8 mouse cellular contexts compared by ENCODE assay signal in the genomic region with DNA sequence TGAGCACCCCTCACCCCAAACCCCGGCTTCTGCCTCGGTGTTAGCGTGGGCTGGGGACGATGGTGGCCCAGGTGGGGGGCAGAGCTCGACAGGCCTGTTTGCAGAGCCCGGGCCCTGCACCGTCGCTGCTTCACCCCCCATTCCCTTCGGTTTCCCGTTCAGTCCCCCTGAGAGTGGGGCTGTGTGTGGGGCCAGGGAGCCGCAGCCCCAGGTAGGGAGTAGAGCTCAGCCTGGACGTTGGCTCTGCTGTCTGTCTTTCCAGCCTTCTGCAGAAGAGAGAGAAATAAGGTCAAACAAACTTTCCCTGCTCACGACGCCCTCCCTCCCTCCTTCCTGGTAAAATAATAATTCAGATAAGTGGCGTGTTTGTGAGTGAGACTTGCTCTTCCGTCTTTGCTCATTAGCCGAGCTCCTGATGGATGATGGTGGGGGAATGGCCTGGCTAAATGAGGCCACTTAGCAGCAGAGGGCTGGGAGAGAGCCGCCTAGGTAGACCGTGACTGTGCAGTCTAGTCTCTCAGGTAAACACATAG. TPM values are rescaled to one million over a fixed set of nuclear protein-coding genes. Genes with fewer than 3 reads are reported as not detected.
DNase-seq lines count a peak whose midpoint lies in the region; ATAC-seq and TF ChIP-seq lines count a peak whose summit lies in the region.

No protein-coding gene starts in this region.

- no peaks in the 10 kb centered on the region for H3K27me3 ChIP-seq in forebrain, embryonic 12.5 days
- no peaks in the 10 kb centered on the region for H3K27me3 ChIP-seq in hindbrain, embryonic 12.5 days
- no peaks in the 10 kb centered on the region for H3K27me3 ChIP-seq in limb, embryonic 14.5 days (ENCODE audit: control insufficient read depth, insufficient read depth, low read length)
- H3K27me3 ChIP-seq in midbrain, embryonic 12.5 days, result no peaks in the 10 kb centered on the region

- 3% methylated on average over 19 of the region's 19 CpGs for WGBS in forebrain, embryonic 12.5 days
- 3% methylated on average over 19 of the region's 19 CpGs for WGBS in hindbrain, embryonic 12.5 days
- WGBS in limb, embryonic 14.5 days, result under 1% methylated on average over 19 of the region's 19 CpGs
- 1% methylated on average over 19 of the region's 19 CpGs for WGBS in midbrain, embryonic 12.5 days

- H3K9ac ChIP-seq in forebrain, embryonic 12.5 days, result peak overlapping the region; percentile 93
- H3K9ac ChIP-seq in hindbrain, embryonic 12.5 days, result peak overlapping the region; percentile 94
- H3K9ac ChIP-seq in limb, embryonic 14.5 days (ENCODE audit: low read depth, low read length, severe bottlenecking), result peak overlapping the region; percentile 97
- peak overlapping the region; percentile 96 for H3K9ac ChIP-seq in midbrain, embryonic 12.5 days (replicated peaks)

- H3K4me2 ChIP-seq in forebrain, embryonic 12.5 days, result peak overlapping the region; percentile 88
- H3K4me2 ChIP-seq in hindbrain, embryonic 12.5 days (replicated peaks), result peak overlapping the region; percentile 85
- H3K4me2 ChIP-seq in limb, embryonic 14.5 days (replicated peaks; ENCODE audit: low read depth, low read length, severe bottlenecking), result peak overlapping the region; percentile 87
- H3K4me2 ChIP-seq in midbrain, embryonic 12.5 days (replicated peaks), result peak overlapping the region; percentile 86

- peak overlapping the region; percentile 83 for H3K27ac ChIP-seq in forebrain, embryonic 12.5 days
- peak overlapping the region; percentile 90 for H3K27ac ChIP-seq in hindbrain, embryonic 12.5 days
- H3K27ac ChIP-seq in limb, embryonic 14.5 days (replicated peaks; ENCODE audit: low read depth, low read length), result peak overlapping the region; percentile 95
- H3K27ac ChIP-seq in midbrain, embryonic 12.5 days (replicated peaks), result peak overlapping the region; percentile 83

- no peaks in the 10 kb centered on the region for H3K9me3 ChIP-seq in forebrain, embryonic 12.5 days
- H3K9me3 ChIP-seq in hindbrain, embryonic 12.5 days (replicated peaks), result no peaks in the 10 kb centered on the region
- no peaks in the 10 kb centered on the region for H3K9me3 ChIP-seq in limb, embryonic 14.5 days (ENCODE audit: control insufficient read depth, low read length)
- H3K9me3 ChIP-seq in midbrain, embryonic 12.5 days, result no peaks in the 10 kb centered on the region

- DNase-seq in frontal cortex, postnatal 36 days (ENCODE audit: low spot score in 2 of 2), result peak; percentile 16 to 35
- DNase-seq in frontal cortex, postnatal 14 days (ENCODE audit: low spot score in 2 of 2), result no peak
- DNase-seq in limb, embryonic 14.5 days (ENCODE audit: low spot score), result no peak
- peak; percentile 40 to 83 for DNase-seq in spleen, postnatal 4 days (ENCODE audit: low spot score in 2 of 2)

- peaks cover 11% of the 10 kb centered on the region for H3K4me1 ChIP-seq in forebrain, embryonic 12.5 days
- peaks cover 9% of the 10 kb centered on the region for H3K4me1 ChIP-seq in hindbrain, embryonic 12.5 days
- H3K4me1 ChIP-seq in limb, embryonic 14.5 days (ENCODE audit: control insufficient read depth, insufficient read depth, low read length), result peaks cover 8% of the 10 kb centered on the region; the same call in 1 of the 2 replicates
- H3K4me1 ChIP-seq in midbrain, embryonic 12.5 days, result peaks cover 19% of the 10 kb centered on the region

- no peak for TF ChIP-seq POLR2A in limb, embryonic 14.5 days (IDR thresholded peaks at IDR 0.05; ENCODE audit: borderline replicate concordance, extremely low read depth, insufficient read depth, insufficient read length)

- ATAC-seq in cerebellum, adult (ENCODE audit: insufficient number of reproducible peaks, low FRiP score, low TSS enrichment), result peak; percentile 75
- ATAC-seq in forebrain, embryonic 12.5 days (ENCODE audit: low FRiP score), result peak; percentile 78
- peak; percentile 79 for ATAC-seq in hindbrain, embryonic 12.5 days (ENCODE audit: low FRiP score)
- ATAC-seq in limb, embryonic 14.5 days (ENCODE audit: low FRiP score, low read depth), result peak; percentile 60
- ATAC-seq in midbrain, embryonic 12.5 days (ENCODE audit: low FRiP score, low read depth), result peak; percentile 71

- peak overlapping the region; percentile 83 for H3K4me3 ChIP-seq in forebrain, embryonic 12.5 days (replicated peaks)
- H3K4me3 ChIP-seq in hindbrain, embryonic 12.5 days, result peak overlapping the region; percentile 85
- peak overlapping the region; percentile 85 for H3K4me3 ChIP-seq in limb, embryonic 14.5 days (replicated peaks; ENCODE audit: low read length)
- peak overlapping the region; percentile 85 for H3K4me3 ChIP-seq in midbrain, embryonic 12.5 days

- H3K36me3 ChIP-seq in forebrain, embryonic 12.5 days (replicated peaks), result no peaks in the 10 kb centered on the region
- H3K36me3 ChIP-seq in hindbrain, embryonic 12.5 days, result peaks cover 11% of the 10 kb centered on the region; the same call in 1 of the 2 replicates
- peaks cover 13% of the 10 kb centered on the region; the same call in 1 of the 2 replicates for H3K36me3 ChIP-seq in limb, embryonic 14.5 days (ENCODE audit: control insufficient read depth, insufficient read depth, low read length)
- H3K36me3 ChIP-seq in midbrain, embryonic 12.5 days, result no peaks in the 10 kb centered on the region

RNA-seq across cellular contexts. Expression of a gene that starts 0.7 kb away (rescaled TPM):
- 32.2 and 36.9 TPM in 2 replicates for polyA plus RNA-seq in forebrain, embryonic 12.5 days (2016; fragmentation: Nextera tagmentation; extraction: Ambion mirVana)
- 43.4 and 46.4 TPM in 2 replicates for polyA plus RNA-seq in hindbrain, embryonic 12.5 days (2016; fragmentation: Nextera tagmentation; extraction: Ambion mirVana)
- polyA plus RNA-seq in limb, embryonic 14.5 days (2012; rRNA removed), result 45.7 and 47.8 TPM in 2 replicates
- polyA plus RNA-seq in limb, embryonic 14.5 days (2014; fragmentation: Nextera tagmentation; extraction: Ambion mirVana), result 43.1 and 43.6 TPM in 2 replicates
- 34.6 and 36.8 TPM in 2 replicates for polyA plus RNA-seq in midbrain, embryonic 12.5 days (2016; fragmentation: Nextera tagmentation; extraction: Ambion mirVana)

Comparison
In these comparisons a context has a peak if more than half of its experiments do, and no peak if none do; other contexts are left out.
1. DNase-seq: peak in frontal cortex, postnatal 36 days (2 of 2) and spleen, postnatal 4 days (2 of 2); none in frontal cortex, postnatal 14 days (0 of 2) and limb, embryonic 14.5 days (single experiment).
2. Peak in every context shown above with its lines, with median percentiles within 50 percentile points of each other: ATAC-seq, H3K27ac ChIP-seq, H3K4me2 ChIP-seq, H3K4me3 ChIP-seq and H3K9ac ChIP-seq.